Mouse (Mus musculus) T-helper 17 cell (primary cell): Measurements from ENCODE around the gene Adam26a.
"Not testable (repeated sequence)": the region's sequence is repeated elsewhere in the genome, so short reads cannot be mapped to it uniquely, and the experiment has no call there.

Experiments used
- in situ Hi-C, 2 experiments: fragments of 300-600 bp; cut with MboI, MseI; formaldehyde crosslinking; loops; 1 replicate in 1 of 2; 2 replicates in 1 of 2; pipeline ENCODE4 v1.15.1; 2025; ENCODE audit warnings: high pct_unique_total_duplicates in 2 of 2

Adam26a gene

GRCm38 (mm10) chr8:43576607-43577006 lies at the start of gene Adam26a:
TSS of gene Adam26a (minus strand) at chr8:43576707.
- in situ Hi-C loops = not testable (repeated sequence)

DNA sequence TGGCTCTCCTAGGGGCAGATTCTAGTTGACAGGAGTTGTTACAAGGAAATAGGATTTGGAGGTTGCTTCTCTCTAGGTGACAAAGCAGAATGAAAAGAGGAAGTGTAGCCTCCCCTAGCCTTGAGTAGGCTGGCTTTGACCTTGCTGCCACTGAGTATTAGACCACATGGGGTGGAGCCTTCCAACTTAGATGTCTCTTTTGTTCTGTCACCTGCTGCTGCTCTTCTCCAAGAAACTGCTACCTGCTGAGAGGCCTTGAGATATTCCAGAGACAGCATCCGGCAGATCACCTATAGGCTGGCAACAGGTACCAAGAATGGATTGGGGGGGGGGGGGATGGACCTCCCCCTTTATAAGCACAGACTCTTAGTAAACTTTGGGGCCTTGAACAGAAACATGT lies 39.5 kb upstream of the Adam26a start:
- in situ Hi-C loops = no loop called here

DNA sequence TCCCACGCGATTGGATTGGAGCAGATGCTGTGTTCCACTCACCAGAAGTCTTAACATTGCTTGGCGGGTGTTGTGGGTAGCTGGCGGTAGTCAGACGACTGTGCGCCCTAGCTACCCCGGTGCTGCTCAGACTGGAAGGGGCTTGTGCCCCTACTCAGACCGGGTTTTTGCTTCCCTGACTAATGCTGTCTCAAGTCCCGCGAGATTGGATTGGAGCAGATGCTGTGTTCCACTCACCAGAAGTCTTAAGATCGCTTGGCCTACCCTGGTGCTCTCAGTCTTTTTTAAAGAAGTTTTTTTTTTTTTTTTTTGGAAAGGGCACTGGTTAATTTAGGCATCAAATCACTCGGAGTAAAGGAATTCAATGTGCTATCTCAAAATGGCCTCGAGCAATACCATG lies 27.1 kb upstream of the Adam26a start:
- in situ Hi-C loops = not testable (repeated sequence)

- in situ Hi-C loops = not testable (repeated sequence)
These were observed 26.7 kb upstream of the Adam26a start for GRCm38 (mm10) chr8:43603166-43603565.

- in situ Hi-C loops = not testable (repeated sequence)
These were observed 48.5 kb downstream of the Adam26a start, which contains the start of gene Adam26b for GRCm38 (mm10) chr8:43528006-43528405. TSS of gene Adam26b (minus strand) at chr8:43528106.
